In genomic region chr2:102195494-102195893, GRCm38 (mm10) we compare ENCODE assay signal across 21 mouse cellular contexts.
"Had no signal": no experiment of that assay in that cellular context is flagged by ENCODE, and none has a peak within 500 bp of the region (broad histone marks: within the 10 kb centered on the region; RNA-seq: fewer than 3 reads in every experiment).

No protein-coding gene starts in this region.

- H3K36me3 ChIP-seq: limb, embryonic 10.5 days; limb, embryonic 13.5 days; liver, embryonic 12.5 days; liver, embryonic 15.5 days; lung, embryonic 15.5 days; midbrain, embryonic 10.5 days; midbrain, embryonic 13.5 days; stomach, embryonic 15.5 days had no signal

- ATAC-seq: intestine, embryonic 16.5 days; liver, embryonic 12.5 days; midbrain, embryonic 13.5 days; midbrain, embryonic 16.5 days had no signal

- H3K27me3 ChIP-seq: limb, embryonic 13.5 days; liver, embryonic 15.5 days; lung, embryonic 15.5 days; midbrain, embryonic 13.5 days; stomach, embryonic 15.5 days had no signal

- DNase-seq: kidney, adult 18-20 months; kidney, adult 9 months; kidney, postnatal 25 days; layer of hippocampus, postnatal 36 days; liver; lung, adult 18-20 months; lung, postnatal 14 days; lung, postnatal 4 days; right cerebral cortex, postnatal 25 days; spleen, adult 18-20 months; thymus, postnatal 36 days had no signal
